Mouse (Mus musculus): ENCODE measurements around the gene Fbxl14. TPM values are rescaled to one million over a fixed set of nuclear protein-coding genes. Genes with fewer than 3 reads are reported as not detected.

The Fbxl14 gene
- polyA plus RNA-seq, 1 experiment from 2014 or later: 3.1 TPM

DNA sequence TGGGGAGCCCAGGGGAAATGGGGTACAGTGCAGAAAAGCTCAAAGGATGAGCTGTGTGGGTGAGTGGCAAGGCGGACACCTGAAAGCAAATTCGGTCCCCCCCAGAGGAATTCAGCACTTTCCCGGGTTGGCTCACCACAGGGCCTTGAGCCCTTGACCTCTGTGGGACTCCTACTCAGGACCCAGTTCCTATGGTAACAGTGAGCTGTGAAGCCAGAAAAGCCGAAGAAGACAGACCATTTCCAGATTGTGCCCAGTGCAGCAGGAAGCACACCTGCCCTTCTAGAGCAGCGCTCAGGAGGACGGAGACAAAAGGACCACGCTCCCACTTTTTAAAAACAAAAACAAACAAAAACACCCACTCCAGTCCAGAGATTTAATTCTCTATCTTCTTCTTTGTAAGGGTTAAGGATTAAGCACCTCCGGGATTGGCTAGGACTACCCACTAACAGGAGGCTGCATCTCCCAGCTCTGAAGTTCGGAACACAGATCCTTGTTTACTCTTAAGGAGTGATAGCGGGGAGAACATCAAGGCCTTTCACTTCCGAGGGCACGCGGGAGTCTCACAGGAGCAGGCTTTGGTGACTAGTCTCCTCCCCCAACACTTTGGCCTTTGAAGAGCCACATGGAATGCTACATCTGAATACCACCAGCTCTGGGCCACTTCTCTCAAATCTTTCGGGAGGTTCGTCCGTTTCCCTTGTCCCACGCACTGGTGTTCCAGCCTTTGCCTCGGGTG, 31.0 kb upstream of the Fbxl14 start:
- H3K36me3 ChIP-seq (replicated peaks; ENCODE audit: control insufficient read depth, insufficient read depth): no peaks in the 10 kb centered on the region
- ATAC-seq (ENCODE audit: low FRiP score): no peak
- H3K27ac ChIP-seq: no peak overlapping the region
- DNase-seq (ENCODE audit: low spot score): no peak
- H3K4me3 ChIP-seq (replicated peaks; ENCODE audit: low read length): peak overlapping the region; percentile 21
- H3K9me3 ChIP-seq (ENCODE audit: control insufficient read depth, low read length): no peaks in the 10 kb centered on the region
- H3K4me2 ChIP-seq (replicated peaks): peak overlapping the region; percentile 55
- WGBS: 9% methylated on average over 18 of the region's 18 CpGs
- peak overlapping the region; percentile 24; the same call in 1 of the 2 replicates for H3K9ac ChIP-seq
- H3K4me1 ChIP-seq (replicated peaks; ENCODE audit: control insufficient read depth, insufficient read depth, low read length): peaks cover 35% of the 10 kb centered on the region
- H3K27me3 ChIP-seq (ENCODE audit: control insufficient read depth, insufficient read depth, low read length): no peaks in the 10 kb centered on the region

DNA sequence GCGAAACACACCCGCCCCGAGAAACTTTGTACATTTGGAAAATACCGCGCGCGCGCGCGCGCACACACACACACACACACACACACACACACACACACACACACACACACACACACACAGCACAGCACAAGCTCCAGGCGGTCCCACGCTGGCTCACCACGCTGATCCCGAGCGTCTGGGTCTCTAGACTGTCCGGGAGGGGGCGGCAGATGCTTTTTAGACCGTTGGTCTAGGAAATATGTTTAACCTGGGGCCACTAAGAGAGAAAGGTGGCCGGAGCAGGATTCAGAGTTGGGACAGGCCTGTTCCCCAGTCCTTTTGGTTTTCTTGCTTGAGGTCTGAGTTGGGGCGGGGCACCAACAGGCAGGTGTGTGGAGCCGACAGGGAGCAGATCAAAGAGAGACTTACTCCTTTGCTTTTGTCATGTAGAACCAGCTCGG, 30.4 kb upstream of the Fbxl14 start:
- H3K36me3 ChIP-seq (replicated peaks; ENCODE audit: control insufficient read depth, insufficient read depth): no peaks in the 10 kb centered on the region
- peak; percentile 44 for DNase-seq (ENCODE audit: low spot score)
- peaks cover 32% of the 10 kb centered on the region for H3K4me1 ChIP-seq (replicated peaks; ENCODE audit: control insufficient read depth, insufficient read depth, low read length)
- no peaks in the 10 kb centered on the region for H3K9me3 ChIP-seq (ENCODE audit: control insufficient read depth, low read length)
- no peak overlapping the region for H3K27ac ChIP-seq
- peak overlapping the region; percentile 24; the same call in 1 of the 2 replicates for H3K9ac ChIP-seq
- H3K4me3 ChIP-seq (replicated peaks; ENCODE audit: low read length): peak overlapping the region; percentile 21
- ATAC-seq (ENCODE audit: low FRiP score): no peak
- peak overlapping the region; percentile 55 for H3K4me2 ChIP-seq (replicated peaks)
- H3K27me3 ChIP-seq (ENCODE audit: control insufficient read depth, insufficient read depth, low read length): no peaks in the 10 kb centered on the region
- WGBS: 5% methylated on average over 23 of the region's 23 CpGs

DNA sequence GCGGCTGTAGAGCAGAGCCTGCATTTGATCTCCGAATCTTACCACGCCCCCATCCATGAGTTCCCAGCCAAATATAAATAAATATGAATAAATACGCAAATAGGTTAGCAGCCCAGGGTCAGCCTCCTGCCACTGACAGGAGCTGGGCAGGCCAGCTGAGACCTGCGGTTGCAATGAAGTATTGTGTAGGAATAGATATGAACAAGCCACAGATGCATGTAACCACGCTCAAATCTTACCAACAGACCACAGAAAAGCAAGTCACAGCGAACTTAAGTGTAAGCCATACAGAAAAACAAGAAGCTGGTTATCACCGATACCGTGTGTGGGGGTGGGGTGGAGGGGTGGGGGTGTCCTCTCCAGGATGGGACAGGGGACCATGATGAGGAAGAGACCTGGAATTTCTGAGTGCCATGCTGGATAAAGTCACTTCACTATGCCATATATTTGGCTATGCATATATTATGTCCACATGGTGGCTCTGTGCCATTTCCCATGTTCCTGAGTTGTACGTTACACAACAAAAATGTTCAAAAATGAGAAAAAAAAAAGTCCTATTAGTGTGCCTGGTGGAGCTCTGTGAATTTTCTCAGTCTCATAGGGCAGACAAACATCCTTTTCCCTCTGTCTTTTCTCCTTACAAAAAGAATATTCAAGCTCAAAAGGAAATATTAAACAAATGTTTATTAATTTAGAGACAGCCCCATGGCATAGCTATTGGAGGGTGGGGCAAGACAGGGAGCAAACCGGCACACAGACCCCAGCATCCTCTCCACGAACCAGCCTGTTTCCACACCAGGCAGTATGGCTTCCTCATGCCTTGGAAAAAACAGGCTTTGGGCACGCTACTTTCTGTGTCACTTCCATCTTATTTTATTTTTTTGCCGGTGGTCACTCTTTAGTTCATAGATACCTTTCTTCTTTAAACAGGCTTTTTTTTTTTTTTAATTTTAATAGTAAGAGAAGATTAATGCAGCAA, 28.2 kb upstream of the Fbxl14 start:
- H3K4me3 ChIP-seq (replicated peaks; ENCODE audit: low read length): peak overlapping the region; percentile 25
- peak; percentile 36 for DNase-seq (ENCODE audit: low spot score)
- H3K36me3 ChIP-seq (replicated peaks; ENCODE audit: control insufficient read depth, insufficient read depth): no peaks in the 10 kb centered on the region
- H3K9ac ChIP-seq: 0 out of 2 replicates have a peak overlapping the region, but pooled peaks have one; percentile 5
- H3K27me3 ChIP-seq (ENCODE audit: control insufficient read depth, insufficient read depth, low read length): no peaks in the 10 kb centered on the region
- 38% methylated on average over 14 of the region's 14 CpGs for WGBS
- H3K4me2 ChIP-seq (replicated peaks): peak overlapping the region; percentile 60
- no peaks in the 10 kb centered on the region for H3K9me3 ChIP-seq (ENCODE audit: control insufficient read depth, low read length)
- peaks cover 32% of the 10 kb centered on the region for H3K4me1 ChIP-seq (replicated peaks; ENCODE audit: control insufficient read depth, insufficient read depth, low read length)
- no peak for ATAC-seq (ENCODE audit: low FRiP score)
- peak overlapping the region; percentile 87 for H3K27ac ChIP-seq

DNA sequence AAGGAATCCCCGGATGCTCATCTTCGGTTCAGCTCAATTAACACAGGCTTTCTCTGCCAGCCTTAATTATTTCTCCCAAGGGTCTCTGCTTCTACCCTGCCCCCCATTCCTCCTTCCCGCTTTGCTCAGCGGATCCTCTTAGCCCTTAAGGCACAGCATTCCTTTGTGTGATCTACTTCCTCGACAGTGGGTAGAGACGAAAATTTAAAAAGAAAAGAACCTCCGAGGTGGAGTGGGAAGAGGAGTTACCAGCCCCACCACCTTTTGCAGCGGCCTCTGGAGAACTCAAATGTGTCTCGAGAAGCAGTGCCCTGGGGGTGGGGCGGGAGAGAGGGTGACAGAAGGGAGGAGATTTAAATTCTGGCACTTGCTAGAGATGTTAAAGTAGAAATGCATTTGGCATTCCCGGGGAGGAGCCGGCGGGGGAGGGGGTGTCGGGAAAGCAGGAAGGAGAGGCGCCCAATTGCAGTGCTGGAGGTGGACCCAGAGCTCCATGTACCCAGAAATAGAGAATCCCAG, 27.4 kb upstream of the Fbxl14 start:
- Histone ChIP-seq H3K4me3 (replicated peaks; ENCODE audit: low read length) (peak overlapping the region; percentile 25), H3K36me3 (replicated peaks; ENCODE audit: control insufficient read depth, insufficient read depth) (no peaks in the 10 kb centered on the region), H3K9ac (peak overlapping the region; percentile 54), H3K4me2 (replicated peaks) (peak overlapping the region; percentile 60), H3K27ac (peak overlapping the region; percentile 87), H3K4me1 (replicated peaks; ENCODE audit: control insufficient read depth, insufficient read depth, low read length) (peaks cover 32% of the 10 kb centered on the region), H3K9me3 (ENCODE audit: control insufficient read depth, low read length) (no peaks in the 10 kb centered on the region), H3K27me3 (ENCODE audit: control insufficient read depth, insufficient read depth, low read length) (no peaks in the 10 kb centered on the region)
- peak; percentile 79 for ATAC-seq (ENCODE audit: low FRiP score)
- DNase-seq (ENCODE audit: low spot score): peak; percentile 75
- WGBS: under 1% methylated on average over 15 of the region's 15 CpGs

DNA sequence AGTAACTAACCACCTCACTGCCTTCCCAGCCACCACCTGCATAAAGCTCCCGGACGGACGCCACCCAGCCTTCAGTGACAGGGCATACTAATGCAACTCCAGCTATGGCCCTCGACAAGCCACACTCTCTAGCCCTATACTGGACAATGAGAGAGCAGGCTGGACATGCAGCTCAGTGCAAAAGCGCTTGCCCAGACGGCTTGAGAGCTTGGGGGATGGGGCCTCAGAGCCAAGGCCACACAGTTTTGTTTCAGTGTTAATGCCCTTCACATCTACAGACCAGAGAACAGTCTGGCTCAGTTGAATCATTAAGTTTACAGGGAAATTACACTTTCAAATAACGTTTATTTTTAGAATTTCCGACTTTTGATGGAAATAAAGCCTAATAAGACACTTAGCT, 21.3 kb upstream of the Fbxl14 start:
- Histone ChIP-seq H3K9me3 (ENCODE audit: control insufficient read depth, low read length) (no peaks in the 10 kb centered on the region), H3K4me2 (replicated peaks) (no peak overlapping the region), H3K4me3 (replicated peaks; ENCODE audit: low read length) (no peak overlapping the region), H3K4me1 (replicated peaks; ENCODE audit: control insufficient read depth, insufficient read depth, low read length) (no peaks in the 10 kb centered on the region), H3K36me3 (replicated peaks; ENCODE audit: control insufficient read depth, insufficient read depth) (no peaks in the 10 kb centered on the region), H3K9ac (no peak overlapping the region), H3K27me3 (ENCODE audit: control insufficient read depth, insufficient read depth, low read length) (no peaks in the 10 kb centered on the region), H3K27ac (no peak overlapping the region)
- ATAC-seq (ENCODE audit: low FRiP score): no peak
- 74% methylated on average over 8 of the region's 8 CpGs for WGBS
- no peak for DNase-seq (ENCODE audit: low spot score)

DNA sequence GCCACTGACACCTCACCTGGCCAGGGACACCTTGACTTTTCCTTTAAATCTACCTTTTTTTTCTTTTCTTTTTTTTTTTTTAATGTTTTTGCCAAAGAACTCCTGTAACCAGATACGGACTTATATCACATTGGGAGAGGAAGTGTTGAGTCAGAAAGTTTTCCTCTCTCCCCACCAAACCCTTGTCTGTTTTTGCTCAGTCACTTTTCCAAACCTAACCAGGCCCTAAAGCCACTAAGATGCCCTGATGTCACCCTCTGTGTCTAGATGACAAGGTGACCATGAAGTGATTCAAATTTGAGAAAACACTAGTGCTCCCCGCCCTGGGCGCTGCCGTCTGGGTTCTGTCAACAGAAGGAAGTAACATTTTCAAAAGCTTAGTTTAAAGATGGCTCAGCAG, 20.4 kb upstream of the Fbxl14 start:
- WGBS: 88% methylated on average over 4 of the region's 4 CpGs

DNA sequence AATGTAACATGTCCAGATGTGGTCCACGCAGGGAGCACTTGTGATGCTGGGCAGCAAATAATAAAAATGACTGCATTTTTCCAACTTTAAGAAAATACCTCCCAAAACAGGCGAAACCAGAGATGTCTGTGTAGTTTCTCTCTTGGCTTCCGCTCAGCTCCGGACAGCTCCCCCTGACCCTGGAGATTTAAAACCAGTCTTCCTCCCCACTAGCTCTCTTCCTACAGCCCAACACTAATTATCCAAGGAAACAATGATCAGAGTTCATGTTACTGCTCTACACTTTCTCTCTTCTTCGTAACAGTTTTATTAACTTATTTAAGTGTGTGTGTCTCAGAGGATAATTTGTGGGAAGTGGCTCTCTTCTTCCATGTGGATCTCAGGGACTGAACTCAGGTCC, 19.1 kb upstream of the Fbxl14 start:
- Histone ChIP-seq H3K4me2 (replicated peaks) (no peak overlapping the region), H3K4me3 (replicated peaks; ENCODE audit: low read length) (no peak overlapping the region), H3K27me3 (ENCODE audit: control insufficient read depth, insufficient read depth, low read length) (no peaks in the 10 kb centered on the region), H3K9me3 (ENCODE audit: control insufficient read depth, low read length) (no peaks in the 10 kb centered on the region), H3K36me3 (replicated peaks; ENCODE audit: control insufficient read depth, insufficient read depth) (no peaks in the 10 kb centered on the region), H3K4me1 (replicated peaks; ENCODE audit: control insufficient read depth, insufficient read depth, low read length) (no peaks in the 10 kb centered on the region), H3K9ac (no peak overlapping the region), H3K27ac (no peak overlapping the region)
- ATAC-seq (ENCODE audit: low FRiP score) (no peak), DNase-seq (ENCODE audit: low spot score) (no peak)
- 88% methylated on average over 5 of the region's 5 CpGs for WGBS

More for the DNA sequence above, 20.4 kb upstream of the Fbxl14 start:
- Histone ChIP-seq H3K9ac (no peak overlapping the region), H3K36me3 (replicated peaks; ENCODE audit: control insufficient read depth, insufficient read depth) (no peaks in the 10 kb centered on the region), H3K4me1 (replicated peaks; ENCODE audit: control insufficient read depth, insufficient read depth, low read length) (no peaks in the 10 kb centered on the region), H3K4me3 (replicated peaks; ENCODE audit: low read length) (no peak overlapping the region), H3K27ac (no peak overlapping the region), H3K9me3 (ENCODE audit: control insufficient read depth, low read length) (no peaks in the 10 kb centered on the region), H3K4me2 (replicated peaks) (no peak overlapping the region), H3K27me3 (ENCODE audit: control insufficient read depth, insufficient read depth, low read length) (no peaks in the 10 kb centered on the region)
- ATAC-seq (ENCODE audit: low FRiP score): no peak
- DNase-seq (ENCODE audit: low spot score): no peak

DNA sequence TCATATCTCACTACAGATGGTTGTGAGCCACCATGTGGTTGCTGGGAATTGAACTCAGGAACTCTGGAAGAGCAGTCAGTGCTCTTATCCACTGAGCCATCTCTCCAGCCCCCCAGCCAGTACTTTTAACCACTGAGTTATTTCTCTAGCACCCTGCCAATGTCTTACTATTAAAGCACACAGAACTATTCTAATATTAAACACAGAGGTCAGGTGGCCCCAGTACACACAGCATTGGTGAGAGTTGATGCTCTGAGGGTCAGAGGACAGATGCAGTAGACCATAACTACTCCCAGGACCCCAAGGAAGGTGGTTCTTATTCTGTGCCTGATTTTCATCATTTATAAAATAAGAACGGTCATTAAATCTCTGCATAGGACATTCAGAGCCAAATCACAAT, 13.3 kb upstream of the Fbxl14 start:
- no peak overlapping the region for H3K4me3 ChIP-seq (replicated peaks; ENCODE audit: low read length)
- H3K4me1 ChIP-seq (replicated peaks; ENCODE audit: control insufficient read depth, insufficient read depth, low read length): no peaks in the 10 kb centered on the region
- no peaks in the 10 kb centered on the region for H3K9me3 ChIP-seq (ENCODE audit: control insufficient read depth, low read length)
- H3K36me3 ChIP-seq (replicated peaks; ENCODE audit: control insufficient read depth, insufficient read depth): no peaks in the 10 kb centered on the region
- 97% methylated on average over 1 of the region's 1 CpGs for WGBS
- no peak overlapping the region for H3K9ac ChIP-seq
- ATAC-seq (ENCODE audit: low FRiP score): no peak
- no peak overlapping the region for H3K27ac ChIP-seq
- DNase-seq (ENCODE audit: low spot score): no peak
- H3K27me3 ChIP-seq (ENCODE audit: control insufficient read depth, insufficient read depth, low read length): no peaks in the 10 kb centered on the region
- H3K4me2 ChIP-seq (replicated peaks): no peak overlapping the region
